In genomic region chr6:55280979-55281378, GRCm38 (mm10) we compare ENCODE assay signal across 17 mouse cellular contexts. TPM values are rescaled to one million over a fixed set of nuclear protein-coding genes. Genes with fewer than 3 reads are reported as not detected.
"Had no signal": no experiment of that assay in that cellular context is flagged by ENCODE, and none has a peak within 500 bp of the region (broad histone marks: within the 10 kb centered on the region; RNA-seq: fewer than 3 reads in every experiment).

No protein-coding gene starts in this region.

- H3K9ac ChIP-seq: liver, embryonic 14.5 days; liver, postnatal 0 days; lung, embryonic 14.5 days; midbrain, embryonic 13.5 days; stomach, embryonic 15.5 days had no signal

- H3K4me2 ChIP-seq: liver, embryonic 11.5 days; lung, embryonic 14.5 days; midbrain, embryonic 13.5 days; stomach, embryonic 15.5 days had no signal

- H3K4me3 ChIP-seq: midbrain, embryonic 13.5 days; stomach, embryonic 15.5 days had no signal

- H3K36me3 ChIP-seq: stomach, embryonic 15.5 days had no signal

- H3K27me3 ChIP-seq: midbrain, embryonic 13.5 days; stomach, embryonic 15.5 days had no signal

- H3K9me3 ChIP-seq: stomach, embryonic 15.5 days had no signal

- DNase-seq: kidney, adult 9 months; kidney, postnatal 14 days; kidney, postnatal 4 days; left cerebral cortex, postnatal 4 days; liver, postnatal 0 days; lung, embryonic 14.5 days; right cerebral cortex, adult 18-20 months; right cerebral cortex, postnatal 14 days; spleen, adult 18-20 months; thymus, postnatal 25 days had no signal

- H3K27ac ChIP-seq: liver, embryonic 14.5 days; macrophage; midbrain, embryonic 13.5 days; stomach, embryonic 15.5 days had no signal

- ATAC-seq: intestine, postnatal 0 days; liver, postnatal 0 days; lung, postnatal 0 days; midbrain, embryonic 13.5 days had no signal

- H3K4me1 ChIP-seq: stomach, embryonic 15.5 days had no signal

RNA-seq across cellular contexts. Expression of gene Aqp1, which starts 55.3 kb away (rescaled TPM):
- polyA plus RNA-seq: macrophage had no signal
